Mouse (Mus musculus): Measurements from ENCODE around the gene Pls3.

Gene Pls3

DNA sequence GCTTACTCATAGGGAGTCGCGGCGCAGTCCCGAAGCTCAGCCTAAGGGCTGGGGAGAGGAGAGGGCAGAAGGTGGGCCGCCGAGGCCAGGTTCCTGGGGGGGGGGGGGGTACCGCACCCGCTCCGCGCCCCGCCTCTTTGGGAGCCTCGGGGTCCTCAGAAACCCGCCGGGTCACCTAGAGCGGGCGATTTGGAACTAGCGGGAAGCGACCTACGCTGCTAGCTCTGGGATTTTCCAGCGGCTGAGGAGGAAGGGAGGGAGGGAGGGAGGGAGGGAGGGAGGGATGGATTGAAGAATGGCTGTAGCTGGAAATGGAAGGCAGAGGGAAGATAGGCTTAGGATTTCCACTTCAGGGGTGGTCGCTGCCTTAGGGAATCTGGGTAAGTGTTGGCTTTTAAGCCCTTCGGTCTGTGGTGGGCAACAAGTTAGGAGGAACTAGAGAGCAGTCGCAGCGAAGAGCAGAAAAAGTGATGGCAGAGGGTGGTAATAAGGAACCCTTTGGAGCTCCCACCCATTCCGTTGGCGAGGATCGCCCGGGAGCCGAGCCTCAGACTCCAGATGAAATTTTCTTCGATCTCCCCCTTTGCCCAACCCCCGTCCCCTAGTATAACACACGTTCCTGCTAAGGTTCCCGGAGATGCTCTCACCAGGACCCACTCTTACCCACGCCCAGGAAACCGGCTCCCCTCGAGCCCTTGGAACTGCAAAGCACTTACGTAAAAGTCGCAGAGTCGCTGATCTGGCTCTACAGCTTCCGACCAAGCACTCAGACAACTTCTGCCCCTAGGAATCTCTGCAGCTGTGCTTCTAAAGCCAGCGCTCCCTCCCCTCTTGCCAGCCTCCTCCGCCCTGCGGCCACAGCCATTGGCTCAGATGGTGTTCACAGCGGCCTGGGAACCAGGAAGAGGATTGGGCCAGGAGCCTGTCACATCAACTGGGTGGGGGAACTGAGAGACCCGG, at the start of gene Pls3:
Gene Pls3, minus strand, starts transcription at position 851 of the 960 bp plus-strand sequence.
- DNase-seq = peak; percentile 94

DNA sequence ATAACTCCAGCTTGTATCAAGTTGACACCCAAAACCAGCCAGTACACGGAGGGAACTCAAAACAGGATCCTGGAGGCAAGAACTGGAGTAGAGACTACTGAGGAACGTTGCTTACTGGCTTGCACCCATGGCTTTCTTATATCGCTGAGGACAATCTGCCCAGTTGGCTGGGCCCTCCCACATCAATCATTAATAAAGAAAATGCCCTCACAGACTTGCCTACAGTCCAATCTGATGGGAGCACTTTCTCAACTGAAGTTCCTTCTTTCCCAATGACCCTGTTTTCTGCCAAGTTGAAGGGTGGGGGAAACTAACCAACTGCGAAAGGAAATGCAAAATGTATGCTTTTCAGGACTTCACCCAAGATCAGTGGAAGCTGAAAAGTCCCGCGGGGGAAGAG, 20.7 kb upstream of the Pls3 start:
- DNase-seq = no peak

DNA sequence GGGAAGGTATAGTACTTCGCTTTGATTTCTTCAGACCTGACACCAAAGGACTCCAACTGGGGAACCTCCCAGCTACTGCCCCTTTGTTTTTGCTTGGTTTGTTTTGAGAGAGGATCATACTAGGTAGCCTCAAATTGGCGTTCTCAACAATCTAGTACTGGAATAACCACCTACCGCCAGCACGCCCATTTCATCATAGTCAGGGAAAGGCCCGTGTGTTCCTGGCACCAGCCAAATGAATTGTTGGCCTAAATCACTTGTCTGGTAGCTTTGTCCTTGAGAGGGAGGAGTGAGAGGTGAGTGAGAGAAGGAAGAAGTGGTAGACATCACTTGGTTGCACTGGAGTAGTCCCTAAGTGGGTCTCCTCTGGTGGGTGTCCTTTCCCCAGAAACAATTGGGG, 584 bp upstream of the Pls3 start:
- no peak for DNase-seq

DNA sequence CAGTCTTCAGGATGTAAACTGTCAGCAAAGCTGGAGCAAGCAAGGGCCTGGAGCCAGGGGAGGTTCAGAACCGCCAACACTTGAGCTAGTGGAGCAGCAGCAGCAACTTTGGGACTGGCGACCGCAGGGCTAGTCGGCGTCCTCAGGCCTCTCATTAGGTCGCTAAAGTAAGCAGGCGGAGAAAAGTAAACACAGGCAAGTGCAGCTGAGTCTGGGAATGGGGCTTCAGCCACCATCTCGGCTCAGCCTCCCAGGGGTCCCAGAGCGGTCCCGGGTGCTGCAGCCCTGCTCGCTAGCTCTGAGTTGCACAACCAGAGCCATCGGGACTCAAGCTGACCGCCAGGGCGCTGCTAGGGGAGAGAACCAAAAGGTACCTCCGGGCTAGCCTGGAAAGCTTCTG, 1.2 kb downstream of the Pls3 start:
- peak; percentile 42 for DNase-seq

DNA sequence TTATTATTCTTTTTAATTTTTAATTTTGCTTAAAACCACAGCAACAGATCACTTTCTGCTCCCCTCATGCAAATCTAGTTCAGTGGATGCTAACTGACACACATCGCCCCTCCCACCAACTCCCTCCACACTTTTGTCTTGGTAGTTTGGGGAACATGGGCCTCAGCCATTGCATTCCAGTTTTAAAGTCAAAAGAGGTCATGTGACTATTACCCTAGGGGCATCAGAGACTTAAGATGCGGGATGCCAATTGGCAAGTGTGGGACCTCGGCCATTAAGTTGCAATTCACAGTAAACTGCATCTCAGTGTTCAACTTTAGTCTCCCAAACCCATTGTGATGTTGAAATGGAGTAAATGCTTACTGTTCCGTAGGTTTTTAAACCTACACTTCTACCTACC, 1.7 kb downstream of the Pls3 start:
- DNase-seq = no peak

DNA sequence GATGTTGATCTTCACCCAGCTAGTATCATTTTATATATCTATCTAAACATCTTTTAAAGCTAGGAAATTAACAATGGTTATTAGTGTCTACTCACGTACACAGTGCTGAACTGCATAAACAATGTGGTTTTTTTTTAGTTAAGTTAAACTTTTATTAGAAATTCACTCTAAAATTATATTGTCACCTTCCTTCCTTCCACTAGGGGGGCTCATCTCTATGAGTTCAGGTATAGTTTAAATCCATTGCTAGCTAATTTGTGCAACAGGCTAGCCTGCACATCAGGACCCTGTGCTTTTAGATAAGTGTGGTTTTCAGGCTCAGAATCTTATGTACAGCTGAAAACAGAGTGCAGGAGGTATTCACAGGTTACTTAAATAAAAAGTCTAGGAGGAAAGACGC, 3.1 kb downstream of the Pls3 start:
- DNase-seq = peak; percentile 1

DNA sequence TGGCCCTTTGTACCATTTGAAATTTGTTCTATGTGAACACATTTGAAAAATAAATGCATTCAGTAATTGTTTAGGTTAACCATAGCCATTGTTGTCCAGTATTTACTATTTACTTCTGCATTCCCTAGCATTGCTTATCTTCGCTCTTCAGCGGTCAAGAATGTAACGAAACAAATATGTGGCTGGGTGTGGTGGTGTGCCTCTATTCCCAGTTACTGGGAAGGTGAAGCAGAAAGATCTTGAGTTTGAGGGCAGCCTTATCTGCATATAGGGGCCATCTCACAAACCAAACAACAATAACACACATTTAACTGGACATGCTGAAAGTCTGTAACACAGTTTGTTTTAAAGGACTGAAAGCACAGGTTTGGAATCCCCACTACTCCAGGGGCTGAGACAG, 13.3 kb downstream of the Pls3 start:
- no peak for DNase-seq

DNA sequence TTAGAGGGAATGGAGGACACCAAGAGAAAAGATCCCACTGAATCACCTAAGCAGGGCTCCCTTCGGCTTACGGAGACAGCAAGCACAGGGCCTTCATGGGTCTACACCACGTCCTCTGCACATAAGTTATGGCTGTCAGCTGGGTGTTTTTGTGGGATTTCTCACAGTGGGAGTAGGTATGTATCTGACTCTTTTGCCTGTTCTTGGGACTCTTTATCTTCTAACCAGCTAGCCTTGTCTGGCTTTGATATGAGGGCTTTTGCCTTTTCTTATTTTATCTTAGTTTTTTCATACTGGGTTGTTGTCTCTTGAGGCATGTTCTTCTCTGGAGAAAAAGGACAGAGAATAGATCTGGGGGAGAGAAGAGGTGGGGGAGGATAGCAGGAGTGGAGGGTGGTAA, 20.7 kb downstream of the Pls3 start:
- no peak for DNase-seq

DNA sequence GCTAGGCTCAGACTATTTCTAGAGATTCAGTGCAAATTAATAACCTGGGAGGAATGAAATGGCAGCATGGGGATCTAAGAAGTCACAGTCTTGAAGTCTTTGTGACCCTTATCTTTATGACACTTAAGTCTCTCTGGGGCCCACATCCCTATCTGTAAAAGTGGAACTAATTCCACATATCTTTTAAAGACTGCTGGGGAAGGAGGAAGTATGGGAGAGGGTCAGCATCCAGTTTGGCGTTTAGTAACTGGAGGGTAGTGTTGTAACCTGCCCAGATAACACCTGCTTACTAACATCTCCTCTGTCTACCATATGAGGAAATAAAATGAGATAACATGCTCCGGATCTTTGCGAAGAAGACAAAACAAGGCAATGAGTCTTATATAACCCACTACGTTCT, 30.7 kb downstream of the Pls3 start:
- DNase-seq = no peak

DNA sequence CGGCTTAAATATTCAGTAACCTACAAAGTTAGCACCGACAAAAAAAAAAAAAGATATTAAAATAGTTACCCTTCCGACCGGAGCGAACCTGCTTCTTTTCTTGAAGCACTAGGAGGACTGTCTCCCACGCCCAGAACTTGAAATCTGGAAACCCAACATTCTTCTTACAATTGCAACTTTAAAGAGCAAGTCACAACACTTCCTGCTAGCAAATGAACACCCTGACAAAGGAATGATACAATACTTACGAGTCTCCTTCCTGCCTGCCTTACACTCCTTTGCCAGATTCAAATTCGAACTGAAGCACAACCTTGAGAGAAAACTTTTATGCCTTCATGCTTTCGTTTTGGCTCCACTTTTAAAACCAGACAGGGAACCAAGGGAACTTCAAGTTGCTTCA, 32.1 kb downstream of the Pls3 start:
- DNase-seq = no peak

DNA sequence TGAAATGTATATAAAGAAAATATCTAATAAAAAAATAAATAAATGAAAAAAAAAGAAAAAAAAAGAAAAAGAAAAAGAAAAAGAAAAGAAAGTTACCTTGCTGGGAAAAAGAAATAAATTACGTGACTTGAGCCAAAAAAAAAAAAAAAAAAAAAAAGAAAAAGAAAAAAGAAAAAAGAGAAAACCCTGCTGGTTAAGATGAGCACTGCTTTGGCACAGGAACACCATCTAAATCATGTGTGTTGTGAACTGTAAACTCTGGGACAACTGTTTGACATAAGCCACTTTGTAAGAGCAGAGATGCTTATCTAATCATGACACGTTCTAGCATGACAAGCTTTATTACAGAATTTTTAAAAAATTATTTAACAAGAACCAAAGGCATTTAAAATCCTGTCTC, 32.9 kb downstream of the Pls3 start:
- no peak for DNase-seq

DNA sequence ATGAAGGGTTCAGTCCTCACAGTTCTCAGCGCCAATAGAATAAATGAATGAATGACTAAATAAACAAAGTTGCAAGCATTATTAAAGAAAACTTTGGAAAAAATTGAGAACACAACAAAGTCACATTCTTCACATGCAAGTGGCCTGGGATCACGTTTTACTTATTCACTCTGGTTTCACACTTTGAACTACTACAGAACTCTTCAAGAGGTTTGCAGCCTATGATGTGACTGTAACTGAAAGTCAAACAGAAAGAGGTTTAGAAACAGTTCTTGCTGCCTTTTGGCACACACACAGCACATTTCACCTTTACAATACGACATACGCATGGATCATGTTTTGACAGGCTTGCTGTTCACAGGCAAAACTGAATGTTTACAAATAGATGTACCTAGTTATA, 34.7 kb downstream of the Pls3 start:
- no peak for DNase-seq

DNA sequence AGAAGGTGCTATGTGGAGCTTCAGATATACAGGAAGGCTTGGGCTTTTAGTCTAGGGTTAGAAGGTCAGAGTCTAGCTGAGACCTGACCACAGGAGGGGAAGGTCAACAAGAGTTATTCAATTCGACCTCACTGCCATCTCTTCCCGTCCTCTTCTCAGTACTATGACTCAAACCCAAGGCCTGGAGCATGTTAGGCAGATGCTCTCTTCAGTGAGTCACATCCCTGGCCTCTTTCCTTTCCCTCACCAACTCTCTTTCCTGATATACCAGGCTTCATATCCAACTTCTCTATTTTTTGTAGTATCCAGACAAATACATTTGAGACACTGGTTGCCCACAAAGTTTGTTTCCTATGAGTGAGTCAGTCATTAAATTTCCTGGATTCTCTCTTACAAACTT, 40.1 kb downstream of the Pls3 start:
- DNase-seq = no peak

DNA sequence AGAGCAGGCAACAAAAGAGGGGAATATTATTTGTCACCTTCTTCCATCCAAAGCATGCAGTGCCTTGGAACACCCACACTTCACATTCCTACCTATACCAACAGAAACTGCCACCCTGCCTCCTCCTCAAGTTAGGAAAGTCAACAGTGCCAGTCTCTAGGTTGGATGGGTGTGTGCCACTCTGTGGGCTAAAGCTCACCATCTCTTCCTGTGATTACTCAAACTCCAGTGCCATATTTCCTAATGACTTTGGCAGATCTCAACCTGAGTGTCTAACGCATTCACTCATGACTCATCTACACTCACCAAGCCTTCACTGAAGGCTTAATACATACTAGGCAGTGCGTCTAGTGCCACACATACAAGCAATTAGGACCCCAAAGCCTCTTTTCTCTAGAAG, 40.7 kb downstream of the Pls3 start:
- DNase-seq = no peak

DNA sequence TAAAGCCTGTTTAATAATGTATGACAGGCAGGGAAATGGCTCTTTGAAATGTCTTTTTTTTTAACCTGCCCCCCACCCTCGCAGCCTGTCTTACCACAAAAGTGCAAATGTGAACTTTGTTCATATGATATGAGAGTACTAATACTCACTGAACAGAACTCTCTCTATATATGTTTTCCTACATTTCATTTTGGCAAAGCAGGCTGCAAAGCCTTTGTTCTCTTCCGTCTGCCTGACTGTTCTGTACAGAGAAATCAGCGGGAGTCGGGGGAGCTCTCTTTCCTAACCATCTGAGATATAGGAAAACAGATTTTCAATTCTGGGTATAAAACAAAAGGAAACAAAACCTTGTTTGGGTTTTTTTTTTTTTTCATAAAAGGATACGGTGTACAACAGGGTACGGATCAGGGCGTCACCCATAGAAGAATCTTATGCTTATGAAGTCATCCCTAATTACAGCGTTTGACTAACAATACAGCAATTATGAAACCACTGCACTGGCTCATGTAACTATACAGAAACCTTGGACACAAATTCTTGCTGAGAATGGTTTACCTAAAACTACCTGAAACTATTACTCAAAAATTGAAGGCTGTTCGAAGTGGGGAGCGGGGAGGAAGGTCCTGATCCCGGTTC, 41.9 kb downstream of the Pls3 start:
- DNase-seq = no peak

DNA sequence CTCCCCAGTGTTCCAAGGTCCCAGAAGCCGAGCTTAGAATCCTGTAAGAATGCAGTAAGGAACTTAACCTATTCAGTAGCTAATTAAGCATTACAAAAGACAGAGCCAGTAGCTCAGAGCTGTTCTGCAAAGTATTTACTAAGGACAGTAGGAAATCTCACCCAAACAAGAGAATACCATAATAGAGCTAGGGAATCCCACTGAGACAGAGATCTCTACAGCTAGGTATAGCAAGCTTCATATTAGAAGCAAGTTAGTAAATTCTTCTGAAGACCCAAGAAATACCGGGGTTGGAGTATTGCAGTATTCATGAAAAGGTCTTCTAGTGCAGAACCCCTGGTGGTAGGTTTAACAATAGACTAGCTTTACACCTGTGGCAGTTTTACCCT, 45.1 kb downstream of the Pls3 start:
- DNase-seq = no peak

DNA sequence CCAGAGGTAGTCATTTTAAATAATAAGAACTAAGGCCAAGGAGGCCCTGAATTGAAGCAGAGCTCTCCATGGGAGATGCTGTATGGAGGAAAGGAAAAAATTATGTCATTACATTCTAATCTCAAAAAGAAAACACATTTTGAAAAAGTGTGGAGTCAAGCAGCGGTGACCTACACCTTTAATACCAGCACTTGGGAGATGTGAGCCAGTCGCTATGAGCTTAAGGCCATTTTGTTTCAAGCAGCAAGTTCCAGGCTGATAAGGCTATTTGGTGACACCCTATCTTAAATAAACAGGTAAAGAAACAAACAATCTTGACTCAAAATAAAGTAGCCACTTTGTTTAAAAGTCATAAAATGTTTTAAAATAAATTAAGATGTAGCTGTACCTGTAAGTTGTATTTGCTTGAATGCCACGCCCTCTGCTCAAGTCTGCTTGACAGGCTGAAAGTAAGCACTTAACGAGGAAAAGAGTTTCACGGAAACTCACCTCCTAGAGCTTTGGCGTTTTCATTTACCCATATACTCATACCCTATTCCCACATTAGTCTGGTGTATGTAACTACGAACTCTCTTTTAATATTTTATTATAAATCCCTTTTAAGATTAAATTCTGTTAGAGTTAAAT, 45.6 kb downstream of the Pls3 start:
- DNase-seq = no peak

DNA sequence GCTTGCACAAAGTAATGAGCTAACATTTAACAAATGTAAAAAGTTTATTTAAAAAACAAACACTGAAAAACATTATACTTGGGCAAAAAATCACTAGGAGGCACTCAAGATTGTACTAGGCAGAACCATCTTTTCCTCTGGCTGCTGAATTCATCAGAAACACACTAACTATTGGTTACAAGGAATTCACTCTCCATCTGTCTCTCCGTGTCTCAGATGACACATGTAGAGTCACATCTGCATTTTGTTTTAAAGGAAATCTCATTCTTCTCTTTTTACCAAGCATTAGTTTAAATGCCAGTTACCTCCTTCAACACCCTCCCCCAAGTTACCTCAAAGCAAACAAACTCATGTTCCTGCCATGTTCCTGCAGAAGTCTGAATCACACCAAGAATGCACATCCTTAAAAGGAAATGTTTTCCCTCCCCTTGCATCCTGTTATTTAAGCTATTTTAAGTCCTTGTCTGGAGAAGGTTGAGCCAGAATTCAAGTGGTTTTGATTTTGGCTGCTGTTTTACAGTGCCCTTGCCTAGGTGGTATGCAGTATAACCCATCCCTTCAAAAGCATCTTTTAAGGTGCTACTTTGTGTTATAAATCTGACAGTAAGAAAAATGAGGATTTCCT, 56.2 kb downstream of the Pls3 start:
- no peak for DNase-seq

DNA sequence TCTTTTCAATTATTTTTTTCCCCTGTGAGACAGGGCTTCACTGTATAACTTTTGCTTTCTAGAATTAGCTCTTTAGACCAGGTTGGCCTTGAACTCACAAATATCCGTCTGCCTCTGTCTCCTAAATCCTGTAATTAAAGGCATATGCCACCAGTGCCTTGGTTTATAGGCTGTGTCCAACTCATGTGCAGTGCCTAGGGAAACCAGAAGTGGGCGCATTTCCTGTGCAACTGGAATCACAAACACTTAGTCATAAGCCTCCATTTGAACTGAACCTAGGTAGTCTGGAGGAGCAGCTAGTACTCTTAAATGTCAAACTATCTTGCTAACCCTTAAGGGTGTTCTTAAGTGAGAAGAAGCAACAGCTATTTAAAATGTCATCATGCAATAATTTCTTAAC, 60.0 kb downstream of the Pls3 start:
- DNase-seq = no peak

DNA sequence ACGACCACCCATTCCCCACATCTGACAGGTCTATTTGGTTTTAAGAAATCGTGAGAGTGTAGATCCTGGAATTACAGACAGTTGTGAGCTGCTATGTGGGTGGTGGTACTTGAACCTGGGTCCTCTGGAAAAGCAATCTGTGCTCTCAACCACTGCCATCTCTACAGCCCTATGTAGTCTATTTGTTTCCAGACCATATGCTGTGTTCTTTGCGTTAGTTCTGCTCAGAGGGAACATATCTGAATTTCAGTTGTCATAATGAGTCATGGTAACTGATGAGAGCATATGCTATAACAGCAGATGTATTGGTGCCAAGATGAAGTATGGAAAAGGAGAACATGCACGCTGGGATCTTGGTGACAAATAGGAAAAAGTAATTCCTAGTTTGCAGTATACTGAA, 60.9 kb downstream of the Pls3 start:
- DNase-seq = no peak

DNA sequence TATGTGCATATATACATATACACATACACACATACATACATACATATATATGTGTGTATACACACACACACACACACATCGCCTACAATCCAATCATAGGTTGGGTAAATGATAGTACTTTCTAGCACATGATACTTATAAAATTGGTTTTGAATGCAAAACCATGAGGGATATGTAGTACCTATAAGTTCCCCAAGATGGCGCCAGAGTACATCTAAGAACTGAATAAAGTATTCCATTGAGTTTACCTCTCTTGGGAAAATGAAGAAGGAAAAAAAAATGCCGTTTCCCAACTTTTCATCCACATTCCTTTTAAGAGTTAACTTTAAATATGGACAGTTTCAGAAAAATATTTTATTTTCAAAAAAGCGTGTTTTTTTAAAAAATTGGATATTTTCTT, 78.4 kb downstream of the Pls3 start:
- peak; percentile 57 for DNase-seq

DNA sequence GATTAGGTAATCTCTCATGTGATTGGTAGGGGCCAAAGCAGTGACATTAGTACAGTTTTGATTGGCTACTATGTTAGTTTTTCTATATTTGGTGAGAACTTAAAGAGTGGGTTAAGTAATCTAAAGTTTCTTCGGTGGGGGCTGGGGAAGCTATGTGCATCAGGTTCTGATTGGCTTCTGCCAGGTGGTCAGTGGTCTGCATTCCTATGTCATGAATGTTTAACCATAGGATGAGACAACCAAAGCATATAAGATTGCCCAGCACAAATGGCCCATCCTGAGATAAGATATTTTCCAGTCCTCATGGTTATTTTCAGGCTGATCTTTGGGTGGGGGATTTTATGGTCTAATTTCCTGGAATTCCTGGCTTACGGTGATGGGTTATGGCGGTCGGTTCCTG, 95.2 kb downstream of the Pls3 start:
- DNase-seq = no peak

DNA sequence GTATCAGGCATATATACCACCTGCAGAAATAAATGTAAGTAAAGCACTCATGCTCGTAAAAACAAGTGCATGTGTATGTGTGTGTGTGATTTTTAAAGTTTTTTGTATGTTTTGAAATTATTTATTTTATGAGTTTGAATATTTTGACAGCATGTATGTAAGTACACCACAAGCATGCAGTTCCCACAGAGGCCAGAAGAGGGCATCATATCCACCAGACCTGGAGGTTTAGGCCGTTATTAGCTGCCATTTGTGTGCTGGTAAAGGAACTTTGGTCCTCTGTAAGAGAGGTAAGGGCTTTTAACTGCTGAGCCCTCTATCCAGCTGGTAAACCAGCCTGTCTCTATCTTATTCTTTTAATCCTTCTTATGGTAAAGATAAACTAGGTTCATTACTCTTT, 97.5 kb downstream of the Pls3 start:
- DNase-seq = peak; percentile 11
